Mouse (Mus musculus): ENCODE data around the gene Mstn.

Mstn gene

GRCm38 (mm10) chr1:53110561-53110960 is 49.1 kb downstream of the Mstn start:
- no peak for DNase-seq (ENCODE audit: low spot score in 2 of 2)
